Mouse (Mus musculus): Measurements from ENCODE around the gene Olfr1367. TPM values are rescaled to one million over a fixed set of nuclear protein-coding genes. Genes with fewer than 3 reads are reported as not detected.

The Olfr1367 gene
- polyA plus RNA-seq, 1 experiment from 2014 or later: not detected

Small RNA genes within 50 kb of the gene (microRNA-seq; reads per million reads assigned to microRNA genes)
- gene Mir6942: not detected

Other genes with a start within 250 kb of the Olfr1367 start
- gene Olfr1369-ps1, start 235.4 kb upstream of the Olfr1367 start, polyA plus RNA-seq (2015; fragmentation: Nextera tagmentation; extraction: Ambion mirVana): 0.08 TPM in 1 of 2 replicates, not detected in the other
- gene Olfr263, start 217.3 kb upstream of the Olfr1367 start, polyA plus RNA-seq (2015; fragmentation: Nextera tagmentation; extraction: Ambion mirVana): not detected in 2 replicates
- gene Olfr1368, start 201.0 kb upstream of the Olfr1367 start, polyA plus RNA-seq (2015; fragmentation: Nextera tagmentation; extraction: Ambion mirVana): not detected in 2 replicates
- gene Trim27, start 167.5 kb upstream of the Olfr1367 start, polyA plus RNA-seq (2015; fragmentation: Nextera tagmentation; extraction: Ambion mirVana): 147 and 148 TPM in 2 replicates
- gene Gpx5, start 54.2 kb upstream of the Olfr1367 start, polyA plus RNA-seq (2015; fragmentation: Nextera tagmentation; extraction: Ambion mirVana): not detected in 2 replicates
- gene Gpx6, start 34.8 kb upstream of the Olfr1367 start, polyA plus RNA-seq (2015; fragmentation: Nextera tagmentation; extraction: Ambion mirVana): not detected in 2 replicates
- gene Zscan12, start 15.9 kb downstream of the Olfr1367 start, polyA plus RNA-seq (2015; fragmentation: Nextera tagmentation; extraction: Ambion mirVana): 12.6 and 13.3 TPM in 2 replicates
- gene Zkscan3, start 55.8 kb downstream of the Olfr1367 start, polyA plus RNA-seq (2015; fragmentation: Nextera tagmentation; extraction: Ambion mirVana): 83.4 and 90.4 TPM in 2 replicates
- gene Pgbd1, start 94.1 kb downstream of the Olfr1367 start, polyA plus RNA-seq (2015; fragmentation: Nextera tagmentation; extraction: Ambion mirVana): 2.8 and 3.0 TPM in 2 replicates
- gene Zscan26, start 106.8 kb downstream of the Olfr1367 start, polyA plus RNA-seq (2015; fragmentation: Nextera tagmentation; extraction: Ambion mirVana): 31.3 and 33.8 TPM in 2 replicates
- 3.1 and 3.8 TPM in 2 replicates for gene Nkapl, start 121.6 kb downstream of the Olfr1367 start, polyA plus RNA-seq (2015; fragmentation: Nextera tagmentation; extraction: Ambion mirVana)
- 3.4 TPM in 2 replicates for gene Zkscan4, start 132.0 kb downstream of the Olfr1367 start, polyA plus RNA-seq (2015; fragmentation: Nextera tagmentation; extraction: Ambion mirVana)
- not detected in 2 replicates for gene Gm10065, start 132.5 kb downstream of the Olfr1367 start, polyA plus RNA-seq (2015; fragmentation: Nextera tagmentation; extraction: Ambion mirVana)
- 0.29 and 0.31 TPM in 2 replicates for gene AK157302, start 148.3 kb downstream of the Olfr1367 start, polyA plus RNA-seq (2015; fragmentation: Nextera tagmentation; extraction: Ambion mirVana)
- gene Gm11273, start 154.5 kb downstream of the Olfr1367 start, polyA plus RNA-seq (2015; fragmentation: Nextera tagmentation; extraction: Ambion mirVana): 4.9 and 6.1 TPM in 2 replicates
- gene Zkscan8, start 184.2 kb downstream of the Olfr1367 start, polyA plus RNA-seq (2015; fragmentation: Nextera tagmentation; extraction: Ambion mirVana): 5.5 and 6.8 TPM in 2 replicates
- 0.10 and 0.26 TPM in 2 replicates for gene Olfr1366, start 195.9 kb downstream of the Olfr1367 start, polyA plus RNA-seq (2015; fragmentation: Nextera tagmentation; extraction: Ambion mirVana)
- 0.04 TPM in 1 of 2 replicates, not detected in the other for gene Olfr1535, start 213.0 kb downstream of the Olfr1367 start, polyA plus RNA-seq (2015; fragmentation: Nextera tagmentation; extraction: Ambion mirVana)
- gene Olfr1364, start 234.8 kb downstream of the Olfr1367 start, polyA plus RNA-seq (2015; fragmentation: Nextera tagmentation; extraction: Ambion mirVana): not detected in 2 replicates

Measured in lung, embryonic 15.5 days (tissue).